ENCODE assay signal across 20 mouse cellular contexts in genomic region chr7:141558946-141559345, GRCm38 (mm10). TPM values are rescaled to one million over a fixed set of nuclear protein-coding genes. Genes with fewer than 3 reads are reported as not detected.
DNase-seq lines count a peak whose midpoint lies in the region; ATAC-seq and TF ChIP-seq lines count a peak whose summit lies in the region.
"Had no signal": no experiment of that assay in that cellular context is flagged by ENCODE, and none has a peak within 500 bp of the region (broad histone marks: within the 10 kb centered on the region; RNA-seq: fewer than 3 reads in every experiment).

No protein-coding gene starts in this region.

- no peak for TF ChIP-seq EP300 in stomach, postnatal 0 days (optimal IDR thresholded peaks at IDR 0.05)

- TF ChIP-seq CTCF in stomach, postnatal 0 days (IDR thresholded peaks at IDR 0.05; ENCODE audit: low read depth): no peak

- peaks cover 15% of the 10 kb centered on the region for H3K4me1 ChIP-seq in stomach, embryonic 15.5 days
- no peaks in the 10 kb centered on the region for H3K4me1 ChIP-seq in stomach, postnatal 0 days (replicated peaks; ENCODE audit: control insufficient read depth, insufficient read depth)
- H3K4me1 ChIP-seq in erythroblast, embryonic 14.5 days (ENCODE audit: control insufficient read depth): peaks cover 86% of the 10 kb centered on the region
- H3K4me1 ChIP-seq in liver, embryonic 16.5 days (ENCODE audit: control insufficient read depth, low read depth, low read length): peaks cover 64% of the 10 kb centered on the region
- H3K4me1 ChIP-seq in neural tube, embryonic 15.5 days: peaks cover 19% of the 10 kb centered on the region

- H3K27ac ChIP-seq in stomach, embryonic 15.5 days: no peak overlapping the region
- H3K27ac ChIP-seq in stomach, postnatal 0 days (replicated peaks): no peak overlapping the region
- peak overlapping the region; percentile 99 for H3K27ac ChIP-seq in liver, embryonic 16.5 days (ENCODE audit: low read length)
- no peak overlapping the region for H3K27ac ChIP-seq in neural tube, embryonic 15.5 days (replicated peaks)
- H3K27ac ChIP-seq: heart, embryonic 15.5 days; hindbrain, postnatal 0 days; left cerebral cortex, adult 2 months; limb, embryonic 10.5 days had no signal

- H3K9ac ChIP-seq in stomach, embryonic 15.5 days: no peak overlapping the region
- no peak overlapping the region for H3K9ac ChIP-seq in stomach, postnatal 0 days (ENCODE audit: low read length)
- peak overlapping the region; percentile 68 for H3K9ac ChIP-seq in liver, embryonic 16.5 days (ENCODE audit: low read depth, low read length)
- H3K9ac ChIP-seq in neural tube, embryonic 15.5 days (replicated peaks): no peak overlapping the region
- H3K9ac ChIP-seq: heart, embryonic 15.5 days had no signal

- H3K4me2 ChIP-seq in stomach, embryonic 15.5 days: no peak overlapping the region
- H3K4me2 ChIP-seq in stomach, postnatal 0 days (replicated peaks; ENCODE audit: low read depth): no peak overlapping the region
- H3K4me2 ChIP-seq in liver, embryonic 16.5 days (ENCODE audit: low read depth, low read length): peak overlapping the region; percentile 65
- no peak overlapping the region for H3K4me2 ChIP-seq in neural tube, embryonic 15.5 days
- H3K4me2 ChIP-seq: heart, embryonic 15.5 days had no signal

- H3K4me3 ChIP-seq in stomach, embryonic 15.5 days (replicated peaks): no peak overlapping the region
- H3K4me3 ChIP-seq in stomach, postnatal 0 days (ENCODE audit: low read depth, low read length): no peak overlapping the region
- H3K4me3 ChIP-seq in erythroblast, embryonic 14.5 days (replicated peaks): peak overlapping the region; percentile 56
- peak overlapping the region; percentile 29 for H3K4me3 ChIP-seq in liver, embryonic 16.5 days (ENCODE audit: low read depth, low read length)
- no peak overlapping the region for H3K4me3 ChIP-seq in neural tube, embryonic 15.5 days (replicated peaks)
- H3K4me3 ChIP-seq: heart, embryonic 15.5 days; left cerebral cortex, adult 2 months; limb, embryonic 10.5 days had no signal

- DNase-seq in stomach, postnatal 0 days (ENCODE audit: low spot score): no peak
- no peak for DNase-seq in adrenal gland, adult 2 months
- DNase-seq in cerebellum, adult 11-12 months: no peak
- DNase-seq: cerebellum, adult 9-10 months; embryo, embryonic 11 days; kidney, adult 18-20 months; kidney, postnatal 14 days; lung, adult 2 months; lung, postnatal 4 days; right cerebral cortex, adult 18-20 months had no signal

- H3K36me3 ChIP-seq in stomach, embryonic 15.5 days: no peaks in the 10 kb centered on the region
- H3K36me3 ChIP-seq in stomach, postnatal 0 days (ENCODE audit: control insufficient read depth, insufficient read depth, low read length): no peaks in the 10 kb centered on the region
- peaks cover 15% of the 10 kb centered on the region for H3K36me3 ChIP-seq in erythroblast, embryonic 14.5 days (ENCODE audit: control insufficient read depth)
- no peaks in the 10 kb centered on the region for H3K36me3 ChIP-seq in liver, embryonic 16.5 days (ENCODE audit: control insufficient read depth, insufficient read depth)
- no peaks in the 10 kb centered on the region for H3K36me3 ChIP-seq in neural tube, embryonic 15.5 days
- H3K36me3 ChIP-seq: heart, embryonic 15.5 days; limb, embryonic 10.5 days had no signal

- ATAC-seq in stomach, embryonic 15.5 days (ENCODE audit: insufficient read depth, low FRiP score, low read depth): peak; percentile 53; the same call in 1 of the 2 replicates
- no peak for ATAC-seq in stomach, postnatal 0 days (ENCODE audit: low FRiP score, low TSS enrichment)
- peak; percentile 73 for ATAC-seq in liver, embryonic 16.5 days (ENCODE audit: low read depth)
- ATAC-seq in neural tube, embryonic 15.5 days (ENCODE audit: low FRiP score): no peak
- ATAC-seq: forebrain, embryonic 14.5 days; hindbrain, postnatal 0 days; midbrain, embryonic 16.5 days had no signal

- no peaks in the 10 kb centered on the region for H3K9me3 ChIP-seq in stomach, embryonic 15.5 days
- H3K9me3 ChIP-seq in stomach, postnatal 0 days (ENCODE audit: control insufficient read depth, low read length): no peaks in the 10 kb centered on the region
- H3K9me3 ChIP-seq in erythroblast, embryonic 14.5 days (ENCODE audit: control insufficient read depth, low read length): peaks cover 3% of the 10 kb centered on the region
- no peaks in the 10 kb centered on the region for H3K9me3 ChIP-seq in liver, embryonic 16.5 days (replicated peaks; ENCODE audit: control insufficient read depth, low read length)
- no peaks in the 10 kb centered on the region for H3K9me3 ChIP-seq in neural tube, embryonic 15.5 days (replicated peaks)
- H3K9me3 ChIP-seq: heart, embryonic 15.5 days; limb, embryonic 10.5 days had no signal

- no peaks in the 10 kb centered on the region for H3K27me3 ChIP-seq in stomach, embryonic 15.5 days (replicated peaks)
- no peaks in the 10 kb centered on the region for H3K27me3 ChIP-seq in stomach, postnatal 0 days (ENCODE audit: control insufficient read depth, insufficient read depth, low read length)
- no peaks in the 10 kb centered on the region for H3K27me3 ChIP-seq in erythroblast, embryonic 14.5 days (ENCODE audit: control insufficient read depth)
- H3K27me3 ChIP-seq in liver, embryonic 16.5 days (ENCODE audit: control insufficient read depth, insufficient read depth, low read depth, low read length): no peaks in the 10 kb centered on the region
- no peaks in the 10 kb centered on the region for H3K27me3 ChIP-seq in neural tube, embryonic 15.5 days (replicated peaks)
- H3K27me3 ChIP-seq: heart, embryonic 15.5 days had no signal

RNA-seq across cellular contexts. Expression of gene Ap2a2, which starts 3.0 kb away (rescaled TPM):
- polyA plus RNA-seq in stomach, embryonic 15.5 days (2015; fragmentation: Nextera tagmentation; extraction: Ambion mirVana): 78.4 TPM in 2 replicates
- 30.8 and 33.0 TPM in 2 replicates for polyA plus RNA-seq in stomach, postnatal 0 days (2015; fragmentation: Nextera tagmentation; extraction: Ambion mirVana)
- 8.6 and 9.2 TPM in 2 replicates for polyA plus RNA-seq in erythroblast, embryonic 14.5 days (2012)
- polyA plus RNA-seq in liver, embryonic 16.5 days (2015; fragmentation: Nextera tagmentation; extraction: Ambion mirVana): 66.7 and 70.7 TPM in 2 replicates
- 10 to 100 TPM; 51.3 to 70.1 TPM for total RNA-seq in adrenal gland, adult 2 months (2021)
- 33.8 and 36.4 TPM in 2 replicates for polyA plus RNA-seq in adrenal gland, adult 2 months (2012; rRNA removed)
- 105 and 109 TPM in 2 replicates for polyA plus RNA-seq in neural tube, embryonic 15.5 days (2015; fragmentation: Nextera tagmentation; extraction: Ambion mirVana)

RNA-seq across cellular contexts. Expression of gene Chid1, which starts 19.3 kb away (rescaled TPM):
- polyA plus RNA-seq in stomach, embryonic 15.5 days (2015; fragmentation: Nextera tagmentation; extraction: Ambion mirVana): 50.7 and 58.0 TPM in 2 replicates
- 20.8 and 22.6 TPM in 2 replicates for polyA plus RNA-seq in stomach, postnatal 0 days (2015; fragmentation: Nextera tagmentation; extraction: Ambion mirVana)
- polyA plus RNA-seq in erythroblast, embryonic 14.5 days (2012): 1.7 and 2.6 TPM in 2 replicates
- 25.3 and 26.6 TPM in 2 replicates for polyA plus RNA-seq in liver, embryonic 16.5 days (2015; fragmentation: Nextera tagmentation; extraction: Ambion mirVana)
- 10 to 100 TPM; 50.7 to 69.2 TPM for total RNA-seq in adrenal gland, adult 2 months (2021)
- polyA plus RNA-seq in adrenal gland, adult 2 months (2012; rRNA removed): 34.7 and 37.4 TPM in 2 replicates
- 50.4 and 54.4 TPM in 2 replicates for polyA plus RNA-seq in neural tube, embryonic 15.5 days (2015; fragmentation: Nextera tagmentation; extraction: Ambion mirVana)

Comparison
In these comparisons a context has a peak if more than half of its experiments do, and no peak if none do; other contexts are left out.
1. ATAC-seq: peak in stomach, embryonic 15.5 days (single experiment) and liver, embryonic 16.5 days (single experiment); none in stomach, postnatal 0 days (single experiment) and neural tube, embryonic 15.5 days (single experiment).
2. H3K4me3 ChIP-seq: peak in erythroblast, embryonic 14.5 days (single experiment) and liver, embryonic 16.5 days (single experiment); none in stomach, embryonic 15.5 days (single experiment), stomach, postnatal 0 days (single experiment) and neural tube, embryonic 15.5 days (single experiment).